Mouse (Mus musculus) liver, adult 2 months (tissue): ENCODE results near the gene Prex1. TPM values are rescaled to one million over a fixed set of nuclear protein-coding genes. Genes with fewer than 3 reads are reported as not detected.
"Not testable (repeated sequence)": the region's sequence is repeated elsewhere in the genome, so short reads cannot be mapped to it uniquely, and the experiment has no call there.

Experiments
- DNase-seq: peaks from one replicate; pipeline ENCODE4 v3.0.0-alpha.2; 2011; ENCODE audit warnings: low read depth, low spot score; ENCODE audit errors: extremely low read depth
- H3K27ac ChIP-seq: fragments of 200-500 bp; replicated peaks from 2 replicates; pipeline ENCODE4 v1.5.1; 2012; ENCODE audit warnings: low read depth, mild to moderate bottlenecking, control low read depth, inconsistent platforms, low read length; ENCODE audit not compliant: insufficient read depth
- H3K27me3 ChIP-seq: fragments of 200-500 bp; 2 replicates; pipeline ENCODE4 v1.6.1; 2012; ENCODE audit warnings: mild to moderate bottlenecking, moderate library complexity, low read length, inconsistent platforms; ENCODE audit not compliant: control insufficient read depth, insufficient read depth
- H3K36me3 ChIP-seq: fragments of 200-500 bp; 2 replicates; pipeline ENCODE4 v1.6.1; 2012; ENCODE audit warnings: low read length, inconsistent platforms; ENCODE audit not compliant: control insufficient read depth, insufficient read depth
- H3K4me1 ChIP-seq: fragments of 200-500 bp; 2 replicates; pipeline ENCODE4 v1.6.1; 2011; ENCODE audit warnings: low read length; ENCODE audit not compliant: control insufficient read depth, insufficient read depth
- H3K4me3 ChIP-seq: fragments of 200-500 bp; 2 replicates; pipeline ENCODE4 v1.5.1; 2011; ENCODE audit warnings: low read depth, mild to moderate bottlenecking, control low read depth, low read length, moderate library complexity; ENCODE audit not compliant: insufficient read depth
- H3K79me2 ChIP-seq: fragments of 200-500 bp; 2 replicates; pipeline ENCODE4 v1.6.1; 2012; ENCODE audit warnings: inconsistent platforms, mild to moderate bottlenecking, low read length, moderate library complexity; ENCODE audit not compliant: control insufficient read depth, insufficient read depth
- H3K9ac ChIP-seq: fragments of 200-500 bp; 2 replicates; pipeline ENCODE4 v1.6.1; 2012; ENCODE audit warnings: low read depth, mild to moderate bottlenecking, control low read depth, inconsistent platforms, low read length
- CTCF ChIP-seq: fragments of 200-500 bp; IDR thresholded peaks from 2 replicates; pipeline ENCODE4 v1.5.1; 2011; ENCODE audit warnings: low read depth, low read length, control low read depth
- POLR2A ChIP-seq: fragments of 200-500 bp; IDR thresholded peaks from 2 replicates; pipeline ENCODE4 v1.6.1; 2011; ENCODE audit warnings: low read length, control low read depth; ENCODE audit not compliant: insufficient read depth; ENCODE audit errors: extremely low read depth
- WGBS: fragments of 180-500 bp; shearing (Covaris S2); methylation state at CpG from one replicate; pipeline ENCODE4 v1.1.7; 2018; 5-methylcytosine and 5-hydroxymethylcytosine counted together
- polyA plus RNA-seq: library from polyadenylated mRNA; depleted of rRNA; stranded (reverse); fragments of >200 nt; gene quantifications from 2 replicates; pipeline ENCODE4 v1.2.3, GENCODE M21; 2012
- total RNA-seq: library from RNA; depleted of rRNA; stranded (reverse); fragments of >200 nt; gene quantifications from 2 replicates; pipeline ENCODE4 v1.2.3, GENCODE M21; 2014

The Prex1 gene
- total and polyA plus RNA-seq, 2 experiments, result 2.0 to 5.6 TPM

DNA sequence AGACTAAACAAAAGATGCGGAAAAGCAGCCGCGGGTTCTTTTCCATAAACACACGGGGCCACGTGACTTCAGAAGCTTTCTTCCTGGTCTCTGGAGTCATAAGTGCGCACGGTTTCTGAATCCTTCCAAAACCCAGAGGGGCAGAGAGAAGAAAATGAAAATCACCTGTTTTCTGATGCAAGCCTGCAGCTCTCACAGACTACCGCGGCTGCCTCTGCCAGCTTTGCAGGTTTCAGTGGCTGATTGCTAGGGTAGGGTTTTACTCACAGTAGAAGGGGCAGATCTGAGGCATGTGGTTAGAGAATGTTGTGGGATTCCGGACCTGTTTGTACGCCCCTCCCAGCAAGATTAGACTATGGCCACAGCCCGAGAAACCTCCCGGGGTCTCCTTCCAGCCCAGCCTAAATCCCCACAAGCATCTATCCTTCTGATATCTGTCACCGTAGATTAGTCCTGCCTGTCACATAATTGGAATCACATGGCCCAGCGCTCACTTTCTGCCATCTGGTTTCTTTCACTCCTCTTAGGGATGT lies 21.9 kb upstream of the Prex1 start:
- 73% methylated on average over 15 of the region's 15 CpGs for WGBS
- Histone ChIP-seq H3K27me3 (no peaks in the 10 kb centered on the region), H3K27ac (no peak overlapping the region), H3K4me1 (no peaks in the 10 kb centered on the region), H3K4me3 (no peak overlapping the region), H3K79me2 (no peaks in the 10 kb centered on the region), H3K36me3 (no peaks in the 10 kb centered on the region), H3K9ac (no peak overlapping the region)
- TF ChIP-seq POLR2A (no peak), CTCF (no peak)
- DNase-seq, result no peak

DNA sequence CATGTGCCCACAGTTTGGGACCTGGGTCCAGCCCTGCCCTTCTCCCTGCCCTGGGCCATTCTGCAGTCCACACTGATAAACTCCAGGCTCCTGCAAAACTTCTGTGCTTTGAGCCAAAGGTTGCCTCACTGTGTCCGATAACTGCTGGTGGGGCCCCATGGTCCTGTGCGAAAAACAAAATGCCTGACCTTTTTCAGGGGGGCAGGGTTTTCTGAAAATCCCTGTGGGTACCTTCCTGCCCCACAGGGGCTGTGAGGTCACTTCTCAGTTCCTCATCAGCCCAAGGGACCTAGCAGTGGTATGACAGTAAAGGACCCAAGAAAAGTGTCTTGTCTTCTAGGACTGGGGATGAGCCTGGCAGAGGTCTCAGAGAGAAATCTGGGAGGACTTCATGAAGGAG lies 19.2 kb upstream of the Prex1 start:
- peaks cover 2% of the 10 kb centered on the region; the same call in 1 of the 2 replicates for H3K4me1 ChIP-seq
- H3K79me2 ChIP-seq, result no peaks in the 10 kb centered on the region
- no peak overlapping the region for H3K4me3 ChIP-seq
- no peak for DNase-seq
- H3K27ac ChIP-seq, result no peak overlapping the region
- 88% methylated on average over 2 of the region's 2 CpGs for WGBS
- H3K36me3 ChIP-seq, result no peaks in the 10 kb centered on the region
- no peak overlapping the region for H3K9ac ChIP-seq
- no peaks in the 10 kb centered on the region for H3K27me3 ChIP-seq
- TF ChIP-seq CTCF, result no peak
- TF ChIP-seq POLR2A, result no peak

DNA sequence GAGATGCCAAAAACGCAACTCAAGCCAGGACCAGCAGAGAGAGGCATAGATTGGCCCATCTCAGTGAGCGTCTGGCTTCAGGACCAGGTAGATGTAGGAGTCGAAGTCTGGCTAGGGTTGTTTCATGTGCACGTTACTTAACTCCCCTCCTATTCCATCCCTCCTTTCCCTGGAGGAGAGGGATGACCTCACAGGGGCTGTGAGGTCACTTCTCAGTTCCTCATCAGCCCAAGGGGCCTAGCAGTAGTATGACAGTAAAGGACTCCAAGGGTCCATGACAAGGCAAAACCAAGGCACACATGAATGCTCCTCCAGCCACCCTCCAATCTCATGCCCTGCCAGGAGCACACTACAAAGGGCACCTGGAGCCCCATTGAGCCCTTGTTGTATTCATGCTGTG lies 18.5 kb upstream of the Prex1 start:
- H3K4me1 ChIP-seq, result peaks cover 2% of the 10 kb centered on the region; the same call in 1 of the 2 replicates
- no peak overlapping the region for H3K27ac ChIP-seq
- WGBS, result 88% methylated on average over 4 of the region's 4 CpGs
- DNase-seq, result no peak
- H3K27me3 ChIP-seq, result no peaks in the 10 kb centered on the region
- no peaks in the 10 kb centered on the region for H3K36me3 ChIP-seq
- no peak overlapping the region for H3K9ac ChIP-seq
- H3K4me3 ChIP-seq, result no peak overlapping the region
- H3K79me2 ChIP-seq, result no peaks in the 10 kb centered on the region
- TF ChIP-seq POLR2A (no peak), CTCF (no peak)

DNA sequence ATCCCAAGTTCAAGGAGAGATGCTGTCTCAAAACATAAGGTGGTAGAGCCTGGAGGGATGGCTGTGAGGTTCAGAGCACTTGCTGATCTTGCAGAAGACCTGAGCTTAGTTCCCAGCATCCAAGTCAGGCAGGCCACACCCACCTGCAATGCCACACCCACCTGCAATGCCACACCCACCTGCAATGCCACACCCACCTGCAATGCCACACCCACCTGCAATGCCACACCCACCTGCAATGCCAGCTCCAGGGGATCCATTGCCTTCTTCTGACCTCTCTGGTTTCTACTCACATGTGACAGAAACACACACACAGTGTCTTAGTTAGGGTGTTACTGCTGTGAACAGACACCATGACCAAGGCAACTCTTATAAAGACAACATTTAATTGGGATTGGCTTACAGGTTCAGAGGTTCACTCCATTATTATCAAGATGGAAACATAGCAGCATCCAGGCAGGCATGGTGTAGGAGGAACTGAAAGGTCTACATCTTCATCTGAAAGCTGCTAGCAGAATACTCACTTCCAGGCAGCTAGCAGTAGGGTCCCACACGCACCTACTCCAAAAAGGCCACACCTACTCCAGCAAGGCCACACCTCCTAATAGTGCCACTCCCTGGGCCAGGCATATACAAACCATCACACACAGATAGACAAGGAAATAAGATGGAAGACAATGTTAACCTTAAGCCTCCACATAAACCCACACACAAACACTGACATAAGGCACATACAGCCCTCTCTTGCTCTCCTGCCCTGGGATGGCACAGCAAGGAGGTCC lies 17.7 kb upstream of the Prex1 start:
- not testable (repeated sequence) for H3K4me1 ChIP-seq, H3K79me2 ChIP-seq, H3K27me3 ChIP-seq, DNase-seq, H3K9ac ChIP-seq, H3K27ac ChIP-seq, H3K36me3 ChIP-seq, H3K4me3 ChIP-seq
- 90% methylated on average over 1 of the region's 1 CpGs for WGBS

DNA sequence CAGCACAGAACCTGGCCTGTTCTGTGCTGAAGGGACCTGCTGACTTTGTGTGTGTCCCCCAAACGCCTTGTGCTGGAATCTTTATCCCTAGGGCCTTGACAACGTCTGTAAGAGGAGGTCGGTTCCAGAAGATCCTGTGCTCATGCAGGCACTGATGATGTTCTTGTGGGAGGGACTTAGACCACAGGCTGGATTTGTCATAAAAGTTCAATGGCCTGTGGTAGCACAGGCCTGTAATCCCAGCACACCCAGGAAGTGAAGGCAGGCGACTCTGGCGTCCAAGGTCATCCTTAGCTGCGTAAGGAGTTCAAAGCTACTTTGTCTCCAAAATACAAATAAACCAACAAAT lies 16.9 kb upstream of the Prex1 start:
- TF ChIP-seq POLR2A, result no peak
- TF ChIP-seq CTCF, result no peak
- no peaks in the 10 kb centered on the region for H3K79me2 ChIP-seq
- H3K9ac ChIP-seq, result no peak overlapping the region
- H3K27ac ChIP-seq, result no peak overlapping the region
- no peak for DNase-seq
- peaks cover 2% of the 10 kb centered on the region; the same call in 1 of the 2 replicates for H3K4me1 ChIP-seq
- H3K27me3 ChIP-seq, result no peaks in the 10 kb centered on the region
- WGBS, result 83% methylated on average over 6 of the region's 6 CpGs
- H3K36me3 ChIP-seq, result no peaks in the 10 kb centered on the region
- H3K4me3 ChIP-seq, result no peak overlapping the region

DNA sequence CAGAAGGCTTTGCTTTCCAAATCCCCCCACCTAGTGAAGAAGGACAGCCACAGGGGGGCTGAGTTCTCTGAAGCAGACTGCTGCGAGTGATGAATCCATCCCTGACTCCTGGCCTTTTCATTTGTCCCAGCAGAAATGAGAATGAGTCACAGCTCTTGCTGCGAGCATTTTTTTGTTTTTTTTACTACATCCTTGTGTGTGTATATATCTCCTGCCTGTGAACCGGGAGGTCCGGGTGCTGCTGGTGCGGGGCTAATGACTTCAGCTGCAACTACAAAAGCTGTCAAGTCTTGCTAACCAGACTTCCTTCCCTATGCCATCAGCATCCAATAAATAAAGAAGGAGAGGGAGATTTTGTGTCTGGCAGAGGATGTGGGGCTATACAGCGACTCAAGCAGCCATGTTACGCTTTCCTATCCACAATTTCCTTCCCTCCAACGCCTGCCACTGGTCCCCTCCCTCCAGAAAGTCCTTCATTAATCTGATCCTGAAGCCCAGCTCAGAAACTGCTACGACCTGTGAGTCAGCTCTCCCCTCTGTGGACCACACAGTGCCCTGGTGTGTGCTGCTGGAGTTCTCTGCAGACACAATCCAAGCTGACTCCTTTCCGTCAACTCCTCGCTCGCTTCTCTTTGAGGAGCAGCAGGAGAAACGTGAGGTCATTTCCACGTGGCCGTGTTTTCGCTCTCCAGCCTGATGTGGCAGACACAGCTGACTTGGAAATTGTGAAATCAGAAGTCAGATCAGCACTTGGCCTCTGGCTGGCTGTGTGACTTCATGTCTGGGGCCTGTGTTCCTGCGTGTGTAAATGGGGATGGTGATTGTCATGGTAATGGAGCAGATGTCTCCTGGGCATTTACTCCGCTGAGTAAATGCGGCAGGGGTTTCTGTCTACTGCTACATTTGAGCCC lies 16.3 kb upstream of the Prex1 start:
- peak; percentile 71 for DNase-seq
- Histone ChIP-seq H3K27me3 (no peaks in the 10 kb centered on the region), H3K4me1 (peaks cover 2% of the 10 kb centered on the region; the same call in 1 of the 2 replicates), H3K79me2 (no peaks in the 10 kb centered on the region), H3K36me3 (no peaks in the 10 kb centered on the region), H3K27ac (no peak overlapping the region), H3K4me3 (no peak overlapping the region), H3K9ac (no peak overlapping the region)
- TF ChIP-seq CTCF, result no peak
- TF ChIP-seq POLR2A, result no peak
- 68% methylated on average over 19 of the region's 19 CpGs for WGBS
